Mouse (Mus musculus): ENCODE measurements around the gene Aig1.

- no peak for TF ChIP-seq GATA1 (IDR thresholded peaks at IDR 0.05; ENCODE audit: low read length)
- TF ChIP-seq TAL1 (IDR thresholded peaks at IDR 0.05; ENCODE audit: low read length) = no peak
Observed at GRCm38 (mm10) chr10:13667166-13667696, 201.5 kb downstream of the Aig1 start.

Data from erythroblast, embryonic 14.5 days (primary cell).